Mouse (Mus musculus) adrenal gland, postnatal 36 days (tissue): Measurements from ENCODE around the gene Mrpl9. TPM values are rescaled to one million over a fixed set of nuclear protein-coding genes. Genes with fewer than 3 reads are reported as not detected.
A peak's percentile ranks its signal among the peaks of the same experiment; 100 is the strongest.

Source experiments
- DNase-seq, 2 experiments: peaks; one replicate each; pipeline ENCODE4 v3.0.0; 2021; ENCODE audit warnings: mixed read lengths in 1 of 2
- long read RNA-seq, 2 experiments: library from polyadenylated mRNA; stranded (forward); transcript quantifications; one replicate each; pipeline ENCODE4 v2.0.0; 2021; ENCODE audit warnings: borderline sequencing depth in 2 of 2
- total RNA-seq, 2 experiments: library from RNA; stranded (reverse); gene quantifications; 2 replicates each; pipeline ENCODE4 v1.2.3; 2021

The Mrpl9 gene
- 10 to 100 TPM; 73.2 to 80.4 TPM for total RNA-seq
- long read RNA-seq, experiment 1, transcript Mrpl9-201 (7 exons, 1,612 nt) = major isoform, 130 of 145 reads
- long read RNA-seq, experiment 1, partial matches to known transcripts = 9 of 145 reads
- long read RNA-seq, experiment 1, other reads (novel, unspliced or antisense) = 6 of 145 reads
- long read RNA-seq, experiment 2, transcript Mrpl9-201 (7 exons, 1,612 nt) = major isoform, 45 of 51 reads
- long read RNA-seq, experiment 2, partial matches to known transcripts = 3 of 51 reads
- long read RNA-seq, experiment 2, other reads (novel, unspliced or antisense) = 3 of 51 reads

DNA sequence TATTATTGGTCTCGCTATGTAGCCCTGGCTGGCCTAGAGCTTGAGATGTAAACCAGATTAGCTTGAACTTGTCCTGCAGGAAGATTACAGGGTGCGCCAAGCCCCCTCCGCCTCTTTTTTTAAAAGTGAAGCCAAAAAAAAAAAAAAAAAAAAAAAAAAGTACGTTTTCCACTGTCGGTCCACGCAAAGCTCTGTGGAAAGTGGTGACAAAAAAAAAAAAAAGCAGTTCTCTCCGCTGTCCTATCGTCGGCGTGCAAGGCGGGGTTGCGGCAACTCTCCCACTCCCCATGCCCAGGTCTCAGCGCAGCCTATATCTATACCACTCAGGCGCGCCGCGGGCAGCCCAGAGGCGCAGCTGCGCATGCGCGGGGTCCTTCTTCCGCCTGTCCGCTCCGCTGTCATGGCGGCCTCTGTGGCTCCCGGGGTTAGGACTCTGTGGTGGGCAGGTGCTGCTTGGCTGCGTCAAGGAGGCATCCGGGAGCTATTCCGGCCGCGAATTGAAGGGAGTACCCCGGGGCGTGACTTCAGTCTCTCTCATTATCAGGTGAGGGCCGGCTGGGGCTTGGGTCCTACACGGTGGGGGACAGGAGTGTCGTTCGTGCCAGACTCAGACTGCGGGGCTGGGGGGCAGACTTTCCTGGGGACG lies at the start of gene Mrpl9:
Gene Mrpl9, plus strand, starts transcription at position 368 of the 646 bp plus-strand sequence.
- DNase-seq = peak; percentile 97 to 98

DNA sequence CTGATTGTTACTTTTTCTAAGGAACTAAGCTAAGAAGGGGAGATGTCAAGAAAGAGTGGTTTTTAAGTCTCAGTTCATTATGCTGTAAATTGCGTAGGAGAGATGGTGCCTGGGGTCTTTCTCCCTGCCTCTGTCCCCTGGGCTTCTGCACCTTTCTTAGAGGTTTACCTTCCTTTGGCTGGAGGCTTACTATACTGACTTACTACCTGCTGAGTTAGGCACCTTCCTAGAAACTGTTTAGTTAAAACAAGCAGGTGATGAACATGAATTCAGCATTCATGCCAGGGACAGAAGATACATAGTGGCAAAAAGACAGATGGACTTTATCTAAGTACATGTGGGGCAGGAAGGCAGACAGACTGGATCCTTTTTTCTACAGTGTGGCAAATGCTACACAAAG lies 46.8 kb upstream of the Mrpl9 start:
- DNase-seq = no peak

DNA sequence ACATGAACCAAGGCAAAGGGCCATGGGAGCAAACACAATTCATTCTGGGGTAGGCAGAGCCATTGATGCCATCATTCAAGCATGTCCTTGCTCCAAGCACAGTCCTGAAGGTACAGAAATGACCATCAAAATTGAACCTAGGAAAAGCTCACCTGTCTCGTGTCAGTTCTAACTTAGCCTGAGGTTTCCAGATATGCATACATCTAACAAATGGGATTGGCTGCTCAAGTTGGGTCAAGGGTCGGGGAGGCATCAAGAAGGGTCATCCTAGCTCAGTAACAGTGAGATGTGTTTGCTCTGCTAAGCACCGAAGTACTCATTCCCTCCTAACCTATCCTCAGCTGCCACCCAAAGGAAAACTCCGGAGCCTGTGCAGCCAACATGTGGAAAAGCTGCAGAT lies 46.3 kb upstream of the Mrpl9 start:
- no peak for DNase-seq

DNA sequence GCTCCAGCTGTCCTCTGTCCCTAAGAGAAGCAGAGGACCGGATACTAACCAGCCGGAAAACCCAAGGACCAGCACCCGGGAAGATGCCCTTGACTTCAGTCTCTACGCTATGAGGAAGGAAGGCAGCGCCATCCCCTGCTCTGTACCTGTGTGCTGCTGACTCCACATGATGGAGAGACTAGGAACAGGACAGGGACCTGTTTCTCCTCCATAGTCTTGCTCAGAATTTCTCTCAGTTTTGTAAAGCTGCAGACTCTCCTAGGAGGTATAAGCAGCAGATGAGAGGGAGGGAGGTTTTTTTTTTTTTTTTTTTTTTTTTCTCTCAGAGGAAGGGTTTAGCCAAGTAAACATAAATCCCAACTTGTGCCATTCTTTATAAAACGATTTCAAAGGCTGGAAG lies 44.9 kb upstream of the Mrpl9 start, which contains the start of gene Lingo4:
Gene Lingo4, plus strand, starts transcription at position 301 of the 400 bp plus-strand sequence.
- DNase-seq = no peak

DNA sequence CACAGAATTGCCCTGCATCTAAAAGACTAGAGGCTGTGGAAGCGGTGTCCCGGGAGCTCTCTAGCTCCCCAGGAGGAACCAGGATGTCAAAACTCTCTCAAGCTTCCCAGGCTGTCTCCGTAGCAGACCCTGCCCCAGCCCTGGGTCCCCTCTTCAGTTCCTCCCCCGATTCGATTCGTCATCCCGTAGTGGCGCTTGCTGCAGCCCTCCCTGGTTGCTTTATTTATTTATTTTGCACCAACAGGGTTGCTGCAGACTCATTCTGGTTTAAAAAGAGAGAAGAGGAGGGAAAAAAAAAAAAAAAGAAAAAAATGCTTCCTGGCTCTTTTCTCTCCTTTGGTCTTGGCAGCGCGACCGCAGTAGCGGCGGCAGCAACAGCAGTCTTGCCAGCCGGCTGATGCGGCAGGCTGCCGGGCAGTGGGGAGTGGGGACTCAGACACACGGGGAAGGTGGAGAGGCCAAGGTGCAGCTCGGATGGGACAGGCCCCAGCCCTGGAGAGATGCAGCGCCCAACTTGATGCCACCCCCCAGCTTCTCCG lies 44.1 kb upstream of the Mrpl9 start:
- DNase-seq = peak; percentile 29 to 57

DNA sequence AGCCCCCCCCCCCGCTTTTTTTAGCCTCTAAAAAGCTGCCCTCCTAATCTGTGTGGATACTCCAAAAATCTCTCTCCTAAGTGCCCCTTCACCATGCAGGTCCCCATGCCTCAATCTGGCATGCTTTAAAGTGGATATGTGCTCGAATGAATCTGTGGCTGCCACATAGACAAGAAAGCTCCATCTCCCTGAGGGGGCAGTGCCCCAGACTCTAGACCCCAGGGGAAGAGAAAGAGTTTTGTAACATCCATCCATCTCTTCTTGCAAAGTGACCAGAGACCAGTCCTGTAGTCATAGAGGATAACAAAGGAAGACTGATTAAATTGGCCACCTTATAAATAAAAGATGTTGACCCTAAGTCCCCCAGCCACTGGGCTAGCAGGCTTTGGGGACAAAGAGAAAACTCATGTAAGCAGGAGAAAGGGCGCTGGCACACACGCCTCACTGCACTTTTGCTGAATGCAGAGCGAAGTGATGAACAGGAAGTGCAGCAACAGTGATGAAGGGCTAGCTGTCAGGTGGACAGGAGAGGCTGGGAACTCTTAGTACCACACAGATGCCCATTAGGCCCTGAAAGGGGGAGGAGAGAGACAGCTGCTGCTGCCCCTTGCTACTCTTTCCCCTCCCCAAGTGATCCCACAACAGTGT lies 43.3 kb upstream of the Mrpl9 start:
- DNase-seq = no peak

DNA sequence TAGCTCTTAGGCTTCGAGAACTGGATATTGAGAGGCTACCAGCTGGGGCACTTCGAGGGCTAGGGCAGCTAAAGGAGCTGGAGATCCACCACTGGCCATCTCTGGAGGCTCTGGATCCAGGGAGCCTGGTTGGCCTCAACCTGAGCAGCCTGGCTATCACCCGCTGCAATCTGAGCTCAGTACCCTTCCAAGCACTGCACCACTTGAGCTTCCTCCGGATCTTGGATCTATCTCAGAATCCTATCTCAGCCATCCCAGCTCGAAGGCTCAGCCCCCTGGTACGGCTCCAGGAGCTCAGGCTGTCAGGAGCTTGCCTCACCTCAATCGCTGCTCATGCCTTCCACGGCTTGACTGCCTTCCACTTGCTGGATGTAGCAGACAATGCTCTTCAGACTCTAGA lies 40.7 kb upstream of the Mrpl9 start:
- DNase-seq = no peak

DNA sequence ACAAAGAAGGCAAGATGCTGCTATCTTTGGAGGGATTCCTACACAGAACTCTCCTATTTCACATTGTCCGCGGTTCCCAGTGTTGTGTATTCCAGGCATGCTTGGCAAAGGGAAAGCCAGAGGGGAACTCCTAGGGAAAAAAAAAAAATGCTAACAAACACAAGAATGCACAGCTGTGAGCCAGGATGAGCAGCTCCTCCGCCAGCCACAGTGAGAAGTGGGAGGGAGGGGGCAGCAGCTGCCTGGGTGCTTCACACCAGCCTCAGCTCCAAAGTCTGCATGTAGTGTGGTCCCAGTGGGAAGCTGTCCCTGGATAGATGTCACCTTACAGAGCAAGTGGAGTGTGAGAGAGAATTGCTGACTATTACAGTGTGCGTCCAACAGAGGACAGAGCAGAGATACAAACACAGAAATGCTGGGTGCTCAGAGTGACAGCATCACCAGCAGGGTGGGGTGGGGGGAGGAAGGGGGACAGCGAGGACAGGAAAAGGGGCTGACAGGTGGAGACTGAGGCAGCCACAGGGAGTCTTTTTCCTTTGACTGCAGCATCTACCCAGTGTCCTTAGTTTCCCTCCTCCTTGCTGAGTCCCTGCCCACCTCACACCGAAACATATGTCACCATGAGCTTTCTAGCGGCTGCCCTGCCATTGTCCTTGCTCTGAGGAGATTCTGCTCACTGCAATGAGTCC lies 38.6 kb upstream of the Mrpl9 start:
- no peak for DNase-seq

DNA sequence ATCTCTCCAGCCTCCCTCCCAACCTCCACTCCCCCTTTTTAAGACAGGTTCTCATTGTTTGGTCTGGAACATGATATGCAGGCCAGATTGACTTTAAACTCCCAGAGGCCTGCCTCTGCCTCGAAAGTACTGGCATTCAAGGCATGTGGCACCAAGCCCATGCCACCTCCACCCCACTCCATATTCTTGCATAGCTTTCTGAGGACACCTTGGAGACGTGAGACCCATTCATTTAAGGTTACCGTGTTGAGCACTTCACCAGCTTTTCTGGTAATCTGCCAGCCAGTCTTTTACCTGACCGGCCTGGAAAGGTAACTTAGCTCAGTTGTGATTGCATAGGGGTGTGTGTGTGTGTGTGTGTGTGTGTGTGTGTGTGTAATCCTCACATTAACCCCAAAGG lies 37.6 kb upstream of the Mrpl9 start:
- no peak for DNase-seq

DNA sequence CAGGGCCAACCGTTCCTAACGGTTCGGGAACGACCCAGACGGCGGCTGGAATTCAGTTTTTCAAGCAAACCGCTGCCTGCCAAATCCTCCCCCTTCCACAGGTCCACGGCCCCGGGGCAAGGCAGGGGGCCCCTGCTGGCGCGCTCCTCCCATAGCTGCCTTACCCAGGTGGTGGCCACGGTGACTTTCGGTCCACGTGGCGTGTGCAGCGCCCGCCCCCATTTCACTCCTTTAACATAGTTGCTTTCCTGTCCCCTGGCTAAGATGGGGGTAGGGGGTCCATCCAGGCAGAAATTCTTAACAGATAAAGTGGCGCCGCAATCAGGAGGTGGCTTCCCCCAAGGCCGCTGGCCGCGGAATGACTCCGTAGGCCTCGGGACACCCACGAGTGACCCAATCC lies 30.6 kb upstream of the Mrpl9 start:
- DNase-seq = peak in 1 of 2 experiments; percentile 37

DNA sequence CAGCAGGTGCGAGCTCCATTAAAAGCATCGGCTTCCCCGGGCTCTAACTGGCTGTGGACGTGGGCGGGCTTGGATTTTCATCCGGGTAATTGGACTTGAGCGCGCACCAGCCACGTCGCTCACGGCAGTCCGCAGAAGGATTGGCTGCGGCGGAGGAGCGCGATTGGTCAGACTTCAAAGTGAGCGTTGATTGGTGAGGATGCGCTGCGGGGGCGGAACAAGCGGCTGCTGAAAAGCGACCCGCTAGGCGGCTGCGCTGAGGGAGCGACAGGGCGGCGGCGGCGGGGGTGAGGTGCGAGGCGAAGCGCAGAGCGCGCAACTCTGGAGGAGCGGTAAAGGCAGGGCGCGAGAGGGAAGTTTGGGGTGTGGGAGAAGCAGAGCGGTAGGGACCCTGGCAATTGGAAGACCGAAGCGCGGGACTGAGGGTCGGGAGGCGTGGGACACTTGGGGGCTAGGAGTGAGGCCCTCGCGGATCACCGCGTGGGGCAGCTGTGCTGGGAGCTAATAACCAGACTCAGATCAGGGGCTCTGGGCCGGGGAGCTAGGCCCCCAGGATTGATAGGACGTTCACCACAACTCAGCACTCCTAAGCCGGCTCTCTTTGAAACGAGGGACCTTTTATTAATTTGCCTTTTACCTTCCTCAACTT lies 30.0 kb upstream of the Mrpl9 start, which contains the start of gene Tdrkh:
Gene Tdrkh, plus strand, starts transcription at position 243 of the 649 bp plus-strand sequence.
- peak; percentile 94 for DNase-seq

DNA sequence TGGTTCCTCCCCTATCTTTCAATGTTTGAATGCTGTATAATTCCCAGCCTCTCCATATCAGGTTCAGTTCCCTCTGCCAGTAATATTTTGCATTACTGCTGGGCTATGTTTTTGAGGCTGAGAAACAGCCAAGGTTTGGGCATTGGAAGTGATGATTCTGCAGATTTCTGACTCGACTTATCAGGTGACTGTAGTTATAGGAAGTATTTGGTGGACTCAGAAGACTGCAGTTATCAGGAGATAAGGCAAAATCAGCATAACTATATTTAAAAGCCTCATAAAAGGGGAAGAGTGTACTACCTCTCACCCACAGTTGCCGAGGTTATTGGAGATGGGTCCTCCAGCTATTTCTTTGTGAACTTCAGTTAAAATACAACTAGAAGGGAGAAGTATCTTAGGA lies 12.1 kb upstream of the Mrpl9 start:
- DNase-seq = no peak

DNA sequence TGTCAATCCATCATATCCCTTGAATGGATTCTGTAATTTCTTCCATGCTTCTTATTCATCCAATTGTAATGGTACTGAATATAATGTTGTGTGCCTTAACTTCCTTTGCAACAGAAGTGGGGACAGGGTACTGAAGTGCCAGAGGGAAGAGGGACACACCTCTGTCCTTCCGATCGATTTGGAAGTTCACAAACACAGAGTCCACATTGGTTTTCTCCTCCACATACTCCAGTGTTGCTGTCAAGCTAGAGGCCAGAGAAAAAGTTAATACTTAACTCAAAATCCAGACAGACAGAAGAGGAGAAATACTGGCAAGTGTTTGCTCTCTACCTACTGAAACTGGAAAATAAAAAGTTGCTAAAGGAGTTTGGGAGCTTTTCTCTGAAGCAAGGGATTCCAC lies 8.8 kb upstream of the Mrpl9 start:
- no peak for DNase-seq

DNA sequence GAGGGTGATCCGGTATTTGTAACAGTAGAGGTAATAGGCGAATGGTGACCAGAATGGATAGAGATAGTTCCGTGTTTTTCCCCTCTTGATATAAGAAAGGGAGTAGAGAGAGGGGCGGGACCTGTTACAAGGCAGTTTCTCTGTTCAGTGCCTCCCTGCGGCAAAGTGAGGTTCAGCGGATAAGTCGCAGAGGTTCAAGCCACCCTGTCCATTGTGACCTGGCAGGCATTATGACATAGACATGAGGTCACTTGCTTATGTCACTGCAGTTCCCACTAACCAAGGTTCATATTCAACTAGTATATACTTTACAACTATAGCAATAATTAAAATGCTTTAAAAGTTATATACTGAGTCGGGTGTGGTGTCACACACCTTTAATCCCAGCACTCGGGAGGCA lies 6.7 kb upstream of the Mrpl9 start:
- DNase-seq = no peak

DNA sequence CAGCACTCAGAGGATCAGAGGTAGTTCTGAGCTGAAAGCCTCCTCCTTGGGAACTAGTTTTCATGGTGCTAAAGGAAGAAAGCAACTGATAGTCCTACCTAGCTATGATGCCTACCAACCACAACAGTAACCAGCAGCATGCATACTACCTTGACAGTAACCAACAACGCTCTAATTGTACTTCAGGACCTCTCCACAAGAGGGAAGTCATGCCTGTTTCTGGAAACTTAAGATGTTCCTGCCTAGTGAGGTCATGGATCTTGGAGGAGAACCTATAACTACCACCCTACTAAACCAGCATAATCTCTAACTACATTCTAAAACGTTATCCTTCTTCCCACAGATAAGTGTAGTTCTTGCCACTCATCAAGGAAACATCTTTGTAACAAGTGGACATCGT lies 1.9 kb upstream of the Mrpl9 start:
- DNase-seq = no peak

DNA sequence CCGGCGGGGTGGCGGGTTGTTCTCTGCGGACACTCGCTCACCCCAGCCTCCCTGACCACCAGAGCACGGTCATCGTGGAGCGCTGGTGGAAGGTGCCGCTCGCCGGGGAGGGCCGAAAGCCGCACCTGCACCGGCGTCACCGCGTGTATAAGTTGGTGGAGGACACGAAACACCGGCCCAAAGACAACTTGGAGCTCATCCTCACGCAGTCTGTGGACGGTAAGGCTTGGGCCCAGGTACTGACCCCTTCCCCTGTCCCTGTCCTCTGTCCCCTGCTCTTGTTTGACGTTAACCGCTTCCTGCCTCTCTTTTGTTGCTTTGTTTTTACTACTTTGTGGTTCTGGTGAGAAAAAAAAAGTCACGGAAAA lies 463 bp downstream of the Mrpl9 start, which contains the start of gene Oaz3:
Gene Oaz3, minus strand, starts transcription at position 319 of the 368 bp plus-strand sequence.
- DNase-seq = peak in 1 of 2 experiments; percentile 32

DNA sequence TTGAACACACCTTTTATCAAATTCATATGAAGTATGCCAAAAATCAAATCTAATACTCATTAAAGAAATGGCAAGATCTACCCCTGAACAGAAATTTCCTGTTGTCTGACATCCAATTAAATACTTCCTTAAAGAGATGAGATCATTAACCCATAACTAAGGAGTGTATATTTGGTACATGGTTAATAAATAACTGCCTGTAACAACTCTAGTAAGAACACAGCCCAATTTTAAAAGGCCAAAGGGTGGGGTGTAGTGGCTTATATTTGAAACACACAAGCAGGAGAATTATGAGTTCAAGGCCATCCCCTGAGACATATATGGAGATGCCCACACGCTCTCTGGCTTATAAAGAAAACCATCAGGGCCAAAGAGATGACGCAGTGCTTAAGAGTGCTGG lies 6.3 kb downstream of the Mrpl9 start:
- no peak for DNase-seq

DNA sequence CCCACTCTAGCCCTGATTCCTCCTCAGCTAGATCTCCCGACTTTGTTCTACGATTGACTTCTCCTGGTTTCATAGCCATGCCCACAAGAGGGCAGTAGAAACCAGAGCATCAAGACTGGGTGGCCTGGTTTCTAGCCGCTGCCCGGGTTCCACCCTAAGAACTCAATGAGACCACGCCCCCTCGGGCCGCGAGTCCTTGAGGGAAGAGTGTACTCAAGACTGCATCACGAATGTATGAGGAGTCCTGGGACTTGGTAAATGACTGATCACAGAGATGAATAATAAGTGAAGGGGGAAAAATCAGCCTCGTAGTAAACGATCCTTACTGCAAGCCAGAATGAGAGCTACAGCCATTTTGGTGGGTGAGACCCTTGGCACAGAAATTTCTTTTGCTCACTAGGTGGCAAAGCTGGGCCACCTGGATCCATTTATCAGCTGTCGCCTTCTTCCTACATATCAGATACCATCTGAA lies 13.4 kb downstream of the Mrpl9 start:
- peak; percentile 87 to 90 for DNase-seq

DNA sequence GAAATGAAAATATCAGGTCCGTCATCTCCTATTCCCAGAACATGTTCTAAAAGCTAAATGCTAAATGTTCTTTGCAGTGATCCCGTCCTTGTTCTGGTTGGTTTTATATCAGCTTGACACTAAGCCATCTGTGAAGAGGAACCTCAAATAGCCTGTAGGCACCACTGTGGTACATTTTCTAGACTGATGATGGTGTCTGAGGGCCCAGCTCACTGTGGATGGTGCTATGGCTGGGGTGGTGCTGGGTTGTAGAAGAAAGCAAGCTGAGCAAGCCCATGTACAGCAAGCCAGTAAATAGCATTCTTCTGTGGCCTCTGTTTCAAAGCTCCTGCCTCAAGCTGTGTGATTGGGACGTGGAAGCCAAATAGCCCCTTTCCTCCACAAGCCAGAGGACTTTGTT lies 13.9 kb downstream of the Mrpl9 start:
- no peak for DNase-seq

DNA sequence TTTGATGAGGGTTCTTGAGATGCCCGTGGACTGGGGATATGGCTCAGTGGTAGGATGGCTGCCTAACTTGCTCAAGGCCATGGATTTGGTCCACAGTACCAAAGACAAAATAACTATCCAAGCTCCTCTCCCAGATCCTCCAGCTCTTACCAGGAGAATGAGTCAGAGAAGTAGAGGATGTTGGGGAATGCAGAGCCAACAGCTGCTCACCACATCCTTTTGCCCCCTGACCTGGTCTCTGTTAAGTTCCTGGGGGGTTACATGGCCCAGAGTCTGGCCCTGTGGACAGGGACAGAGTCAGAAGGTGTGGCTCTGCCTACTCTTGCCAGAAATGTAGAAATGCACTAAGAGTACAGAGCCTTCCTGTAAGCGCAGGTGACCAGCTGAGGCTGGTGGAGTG lies 16.7 kb downstream of the Mrpl9 start:
- no peak for DNase-seq

DNA sequence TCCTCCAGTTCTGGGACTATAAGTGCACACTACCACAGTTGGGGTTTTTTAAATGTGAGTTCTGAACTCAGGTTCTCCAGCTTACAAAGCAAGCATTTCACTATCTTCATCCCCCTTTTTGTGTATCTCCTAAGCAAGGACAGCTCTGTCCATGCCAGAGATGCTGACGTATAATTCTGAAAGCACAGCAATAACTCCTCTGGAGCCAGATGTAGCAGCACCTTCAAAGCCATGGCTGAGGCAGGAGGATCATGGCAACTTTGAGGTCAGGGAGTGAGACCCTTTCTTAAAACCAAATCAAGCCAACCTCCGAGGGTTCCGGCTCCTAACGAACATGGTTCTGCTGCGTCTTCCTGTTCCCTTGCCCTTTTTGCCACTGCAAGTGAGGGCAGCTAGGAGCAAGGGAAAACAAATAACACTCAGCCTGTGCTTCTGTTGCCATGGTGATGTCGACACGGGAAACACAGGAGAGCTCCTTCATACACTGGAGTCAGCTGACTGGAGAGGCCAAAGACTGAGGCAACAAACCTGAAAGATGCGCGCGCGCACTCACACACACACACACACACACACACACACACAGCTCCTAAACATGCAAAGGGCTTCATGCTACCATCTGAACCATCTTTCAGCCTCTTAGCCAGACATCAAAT lies 20.9 kb downstream of the Mrpl9 start:
- peak in 1 of 2 experiments; percentile 21 for DNase-seq
